Mouse (Mus musculus): ENCODE results near the gene Abhd11.
A peak's percentile ranks its signal among the peaks of the same experiment; 100 is the strongest.
"Not testable (repeated sequence)": the region's sequence is repeated elsewhere in the genome, so short reads cannot be mapped to it uniquely, and the experiment has no call there.

Gene Abhd11

DNA sequence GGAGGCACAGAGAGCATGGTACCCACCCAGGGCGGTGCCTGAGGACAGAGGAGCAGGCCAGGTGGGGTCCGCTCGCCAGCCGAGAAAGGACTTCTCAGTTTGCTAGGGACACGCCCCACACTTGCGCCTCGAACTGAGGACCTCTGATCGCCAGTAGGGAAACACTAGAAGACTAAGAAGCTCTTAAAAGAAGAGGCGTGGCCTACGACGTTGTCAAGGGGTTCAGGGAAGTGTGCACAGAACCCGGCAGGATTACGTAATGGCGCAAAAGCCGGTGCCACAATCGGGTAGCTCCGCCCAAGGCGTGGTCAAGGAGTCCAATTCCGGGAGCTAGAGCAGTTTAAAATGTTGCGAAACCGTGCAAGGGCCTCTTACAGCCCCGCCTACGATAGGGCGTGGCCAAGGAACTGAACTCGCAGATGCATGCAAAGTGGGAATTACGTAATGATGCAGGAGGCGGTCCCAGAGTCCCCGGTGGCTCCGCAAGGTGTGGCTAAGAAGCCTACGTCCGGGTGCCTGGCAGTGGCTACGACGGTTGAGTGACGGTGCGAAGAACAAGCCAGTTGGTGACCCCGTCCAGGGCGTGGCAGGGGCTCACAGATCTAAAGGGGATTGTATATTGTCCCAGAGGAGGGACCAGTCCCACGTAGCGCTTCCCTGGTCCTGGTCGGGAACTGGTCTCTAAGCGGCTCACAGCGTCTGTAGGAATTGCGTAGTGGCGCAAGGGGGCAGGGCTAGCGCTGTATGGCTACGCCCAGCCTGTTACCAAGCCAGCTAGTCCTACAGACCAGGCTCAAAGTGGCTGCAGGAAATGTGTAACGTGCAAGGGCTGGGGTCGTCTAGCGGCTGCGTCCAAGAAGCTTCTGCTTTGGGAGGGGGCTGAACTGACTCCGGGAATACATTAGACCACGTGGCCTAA lies at the start of gene Abhd11:
Gene Abhd11, plus strand, starts transcription at position 482 of the 919 bp plus-strand sequence.
- DNase-seq (ENCODE audit: low read depth, low spot score), result peak; percentile 100

DNA sequence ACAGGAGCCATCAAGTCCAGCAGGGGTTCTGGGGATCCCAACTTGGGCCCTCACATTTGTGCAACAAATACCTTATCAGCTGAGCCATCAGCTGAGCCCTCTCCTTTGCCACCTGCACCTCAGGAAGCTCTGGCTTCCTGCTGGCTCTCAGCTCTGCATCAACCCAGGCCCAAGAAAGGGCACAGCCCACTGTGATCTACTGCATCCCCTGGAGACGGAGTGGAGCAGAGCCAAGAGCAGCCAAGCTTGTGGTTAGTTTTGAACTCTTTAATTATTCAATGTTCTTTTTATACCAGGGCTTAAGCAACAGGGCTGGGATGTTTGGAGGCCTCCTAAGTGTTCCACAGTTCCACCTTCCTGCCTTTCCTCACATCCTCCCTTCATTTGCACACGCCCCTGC lies 48.5 kb upstream of the Abhd11 start:
- no peak for DNase-seq (ENCODE audit: low read depth, low spot score)

DNA sequence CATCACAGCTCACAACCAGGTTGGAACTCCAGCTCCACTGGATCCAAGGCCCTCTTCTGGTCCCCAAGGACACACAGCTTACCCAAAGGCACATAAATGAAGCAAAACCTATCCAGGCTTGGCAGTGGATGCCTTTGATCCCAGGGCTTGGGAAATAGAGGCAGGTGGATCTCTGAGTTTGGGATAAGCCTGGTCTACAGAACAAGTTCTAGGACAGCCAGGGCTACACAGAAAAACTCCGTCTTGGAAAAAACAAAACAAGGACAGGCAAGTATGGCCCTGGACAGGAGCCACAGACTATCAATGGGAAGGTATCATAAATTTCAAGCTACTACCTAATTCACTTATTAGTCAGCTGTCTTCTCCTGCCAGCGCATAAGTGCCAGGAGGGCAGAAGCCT lies 47.4 kb upstream of the Abhd11 start:
- DNase-seq (ENCODE audit: low read depth, low spot score), result no peak

DNA sequence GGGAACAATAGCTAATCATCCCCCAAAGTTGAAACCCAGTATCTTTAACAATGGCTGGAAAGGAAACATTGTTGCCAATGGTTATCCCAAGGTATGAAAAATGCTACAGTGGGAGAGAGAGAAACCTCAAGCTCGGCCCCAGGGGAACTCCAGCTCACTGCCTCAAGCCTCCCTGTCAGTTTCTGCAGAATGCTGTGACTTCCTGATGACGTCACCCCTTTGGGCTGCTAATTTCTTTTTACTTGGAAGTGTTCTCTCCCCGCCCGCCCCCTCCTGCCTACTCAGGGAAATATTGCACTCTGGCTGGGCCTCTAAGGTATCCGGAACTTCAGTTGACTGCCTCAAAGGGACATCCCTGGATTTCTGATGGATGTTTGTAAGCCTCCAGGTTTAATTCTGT lies 45.4 kb upstream of the Abhd11 start:
- no peak for DNase-seq (ENCODE audit: low read depth, low spot score)

DNA sequence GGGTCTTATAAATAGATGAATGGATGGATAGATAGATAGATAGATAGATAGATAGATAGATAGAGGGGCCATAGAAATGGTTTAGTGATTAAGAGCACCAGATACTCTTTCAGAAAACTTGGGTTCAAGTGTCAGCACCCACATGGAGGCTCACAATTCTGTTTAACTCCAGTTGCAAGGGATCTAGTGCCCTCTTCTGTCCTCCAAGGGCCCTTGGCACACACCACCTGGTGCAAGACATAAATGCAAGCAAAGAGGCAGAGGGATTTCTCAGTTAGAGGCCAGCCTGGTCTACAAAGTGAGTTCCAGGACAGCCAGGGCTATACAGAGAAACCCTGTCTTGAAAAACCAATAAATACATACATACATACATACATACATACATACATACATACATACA lies 44.3 kb upstream of the Abhd11 start:
- not testable (repeated sequence) for DNase-seq (ENCODE audit: low read depth, low spot score)

DNA sequence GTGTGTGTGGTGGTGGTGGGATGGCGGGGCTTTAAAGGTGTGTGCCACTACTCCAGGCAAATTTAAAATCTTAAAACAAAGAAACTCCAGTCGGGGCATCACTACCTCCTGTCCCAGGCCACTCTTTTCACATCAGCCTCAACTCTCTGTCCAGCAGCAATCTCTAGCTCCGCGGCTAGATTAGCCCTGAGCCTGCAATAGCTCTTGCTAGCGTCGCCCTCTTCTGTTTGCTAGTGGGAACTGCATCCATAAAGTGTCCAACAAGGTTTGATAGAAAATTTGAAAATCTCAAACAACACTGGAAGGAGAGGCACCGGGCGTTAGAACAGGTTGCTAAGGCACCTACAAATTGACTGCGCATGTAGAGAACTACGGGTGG lies 43.5 kb upstream of the Abhd11 start:
- peak; percentile 84 for DNase-seq (ENCODE audit: low read depth, low spot score)

DNA sequence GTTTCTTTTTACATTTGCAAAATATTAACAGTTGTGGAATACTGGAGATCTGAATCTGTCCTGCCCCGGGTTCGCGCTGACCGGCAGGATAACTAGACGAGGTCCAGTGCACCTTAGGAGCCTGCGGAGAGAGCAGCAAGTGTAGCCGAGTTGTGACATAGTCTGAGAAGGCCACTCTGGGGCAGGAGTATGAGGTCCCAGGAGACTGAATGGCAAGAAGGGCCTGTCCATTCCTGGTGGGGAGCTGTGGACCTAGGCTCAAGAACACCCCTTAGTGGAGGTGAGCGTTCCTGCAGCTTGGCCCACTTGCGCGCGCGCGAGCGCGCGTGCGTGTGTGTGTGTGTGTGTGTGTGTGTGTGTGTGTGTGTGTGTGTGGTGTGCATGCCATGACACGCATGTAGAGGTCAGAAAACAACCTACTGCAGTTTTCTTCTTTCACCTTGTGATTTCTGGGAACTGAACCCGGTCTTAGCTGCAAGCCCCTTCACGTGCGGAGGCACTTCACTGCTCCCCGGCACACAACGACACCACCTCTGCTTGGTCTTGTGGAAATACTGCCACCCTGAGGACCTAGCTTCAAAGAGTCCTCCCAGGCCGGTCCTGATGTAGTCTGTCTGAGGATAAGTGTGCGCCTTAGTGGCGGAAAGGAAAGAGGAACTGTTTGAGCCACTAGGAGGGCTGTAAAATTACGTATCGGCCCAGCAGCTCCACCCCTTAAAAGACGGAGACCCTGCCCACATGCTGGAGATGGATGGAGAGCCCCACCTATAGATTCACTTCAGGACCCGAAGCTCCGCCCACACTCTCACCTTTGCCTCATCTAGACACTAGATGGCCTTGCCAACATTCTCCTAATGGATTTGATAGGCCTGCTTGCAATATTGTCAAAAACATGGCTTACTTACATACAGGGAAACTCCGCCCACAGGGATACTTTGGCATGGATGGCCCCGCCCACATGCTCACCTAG lies 42.8 kb upstream of the Abhd11 start:
- DNase-seq (ENCODE audit: low read depth, low spot score), result peak; percentile 51

DNA sequence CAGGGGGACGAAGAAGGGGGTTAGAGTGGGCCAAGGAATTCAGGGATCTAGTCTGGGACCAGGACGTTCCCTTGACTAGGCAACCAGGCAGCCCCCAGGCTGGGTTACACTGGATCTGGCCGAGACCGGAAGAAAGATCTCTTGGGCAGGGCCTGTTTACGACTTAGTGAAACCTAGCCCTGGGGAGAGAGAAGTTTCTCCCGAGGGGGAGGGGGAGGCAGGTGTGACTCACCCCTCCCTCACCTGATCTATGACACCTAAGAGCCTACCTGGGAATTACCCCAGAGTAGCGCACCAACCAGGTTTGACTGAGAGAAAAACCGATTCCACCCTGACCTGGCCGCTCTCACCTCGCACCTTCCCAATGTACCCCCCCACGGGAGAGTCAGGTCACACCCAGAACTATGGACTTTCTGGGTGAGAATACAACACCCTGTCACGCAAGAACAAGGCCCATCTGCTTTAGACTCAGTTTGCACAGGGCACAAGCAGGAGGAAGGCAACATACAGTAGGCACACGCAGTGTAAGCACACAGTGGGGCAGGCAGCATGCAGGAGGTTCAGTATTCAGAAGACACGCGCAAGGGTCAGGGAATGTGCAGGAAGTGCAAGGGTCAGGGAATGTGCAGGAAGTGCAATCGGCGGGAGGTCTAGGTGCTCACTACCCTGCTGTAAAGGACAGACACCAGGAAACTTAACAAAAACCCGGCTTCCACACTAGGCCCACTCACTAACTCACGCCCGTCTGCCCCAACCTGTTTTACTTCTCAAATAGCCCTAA lies 41.6 kb upstream of the Abhd11 start:
- DNase-seq (ENCODE audit: low read depth, low spot score), result no peak

DNA sequence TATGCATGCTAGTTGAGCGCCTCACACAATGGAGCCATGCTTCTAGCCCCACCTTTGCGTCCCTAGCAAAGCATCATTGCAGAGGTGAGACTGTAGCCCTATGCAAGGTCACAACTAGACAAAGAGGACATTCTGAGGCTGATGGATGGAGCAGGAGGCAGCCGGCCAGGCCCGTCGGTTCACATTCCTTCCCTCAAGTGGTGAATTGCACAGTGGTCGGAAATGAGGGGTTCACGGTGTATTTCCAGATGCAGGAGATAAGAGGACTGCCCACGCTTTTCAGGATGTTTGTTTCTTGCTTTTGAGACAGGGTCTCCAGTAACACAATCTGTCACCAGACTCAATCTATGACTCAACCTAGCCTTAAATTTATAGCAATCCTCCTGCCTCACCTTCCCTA lies 38.3 kb upstream of the Abhd11 start:
- DNase-seq (ENCODE audit: low read depth, low spot score), result no peak

DNA sequence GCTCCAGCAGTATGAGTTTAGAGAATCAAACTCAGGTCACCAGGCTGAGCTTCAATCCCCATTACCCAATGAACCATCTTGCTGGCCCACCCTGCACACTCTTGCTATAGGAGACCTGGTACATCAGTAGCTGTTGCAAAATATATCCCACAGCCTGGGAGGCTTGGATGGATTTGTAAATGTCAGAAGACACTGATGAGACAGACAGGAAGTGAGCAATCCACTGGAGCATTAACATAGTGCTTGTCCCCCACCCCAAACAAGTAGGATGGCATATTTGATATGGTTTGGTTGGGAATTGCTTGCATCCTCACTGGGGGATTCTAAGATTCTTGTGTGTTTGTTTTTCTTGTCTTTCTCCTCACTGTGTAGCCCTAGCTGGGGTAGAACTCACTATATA lies 35.9 kb upstream of the Abhd11 start:
- DNase-seq (ENCODE audit: low read depth, low spot score), result no peak

DNA sequence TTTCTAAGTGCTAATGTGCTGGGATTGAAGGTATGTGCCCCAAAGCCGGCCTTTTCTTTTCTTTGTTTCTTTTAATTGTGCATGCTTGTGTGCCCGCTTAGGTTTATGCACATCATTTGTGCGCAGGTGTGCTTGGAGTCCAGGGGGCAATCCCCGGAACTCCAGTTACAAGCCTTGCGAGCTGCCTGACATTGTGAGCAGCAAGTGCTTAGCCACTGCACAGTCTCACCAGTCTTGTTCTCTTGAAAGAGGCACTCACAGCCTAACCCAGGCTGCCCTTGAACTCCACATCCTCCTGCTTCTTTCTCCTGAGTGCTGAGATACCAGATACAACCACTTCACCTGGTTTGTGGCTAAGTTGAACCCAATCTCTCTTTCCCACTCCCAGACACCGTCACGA lies 35.4 kb upstream of the Abhd11 start:
- no peak for DNase-seq (ENCODE audit: low read depth, low spot score)

DNA sequence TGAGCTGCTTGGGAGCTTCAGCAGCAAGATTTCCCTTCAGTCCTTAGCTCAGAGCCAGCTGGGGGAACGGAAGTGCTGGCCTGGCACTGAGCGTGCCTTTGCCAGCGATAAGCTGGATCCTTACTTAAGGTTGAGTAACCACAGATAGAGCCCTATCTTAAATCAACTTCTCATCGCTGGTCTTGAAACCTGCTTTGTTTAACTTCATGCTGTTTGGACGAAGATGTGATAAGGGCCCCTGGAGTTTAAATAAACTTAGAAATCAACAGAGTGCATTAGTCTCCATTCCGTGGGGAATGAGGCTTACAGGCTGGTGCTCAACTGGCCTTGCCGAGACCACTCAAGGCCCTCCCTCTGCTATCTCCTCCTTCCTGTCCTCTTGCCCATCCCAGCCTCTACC lies 34.7 kb upstream of the Abhd11 start:
- no peak for DNase-seq (ENCODE audit: low read depth, low spot score)

DNA sequence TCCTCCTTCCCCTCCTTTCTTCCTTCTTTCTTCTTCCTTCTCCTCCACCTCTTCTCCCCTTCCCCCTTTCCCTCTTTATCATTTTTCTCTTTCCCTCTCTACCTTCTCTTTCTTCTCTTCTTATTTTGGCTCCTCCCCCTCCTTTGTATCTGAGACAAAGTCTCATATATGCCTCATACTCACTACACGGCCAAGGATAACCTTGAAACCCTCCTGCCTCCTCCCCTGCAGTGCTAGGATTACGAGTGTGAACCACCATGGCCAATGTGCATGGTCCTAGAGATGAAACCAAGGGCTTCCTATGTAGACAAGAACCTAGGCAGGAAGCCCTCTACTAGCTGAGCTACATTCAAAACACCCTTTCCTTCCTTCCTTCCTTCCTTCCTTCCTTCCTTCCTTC lies 34.0 kb upstream of the Abhd11 start:
- no peak for DNase-seq (ENCODE audit: low read depth, low spot score)

DNA sequence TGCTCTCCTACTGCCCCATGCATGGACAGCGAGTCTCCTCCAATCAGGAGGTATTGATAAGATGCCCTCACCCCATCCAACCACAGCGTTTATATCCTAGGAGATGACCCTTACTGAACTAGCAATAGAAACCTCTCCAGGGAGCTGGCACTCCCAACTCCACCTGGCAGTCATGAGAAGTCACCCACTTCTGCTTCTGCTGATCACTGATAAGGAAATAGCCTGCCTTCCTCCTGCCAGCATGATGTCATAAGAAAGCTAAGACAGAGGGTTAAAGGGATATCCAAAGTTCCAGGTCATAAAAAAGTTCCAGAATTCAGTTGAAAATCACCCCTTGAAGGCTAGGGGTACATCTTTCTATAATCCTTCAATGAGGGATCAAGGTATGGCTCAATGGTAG lies 32.8 kb upstream of the Abhd11 start:
- no peak for DNase-seq (ENCODE audit: low read depth, low spot score)

DNA sequence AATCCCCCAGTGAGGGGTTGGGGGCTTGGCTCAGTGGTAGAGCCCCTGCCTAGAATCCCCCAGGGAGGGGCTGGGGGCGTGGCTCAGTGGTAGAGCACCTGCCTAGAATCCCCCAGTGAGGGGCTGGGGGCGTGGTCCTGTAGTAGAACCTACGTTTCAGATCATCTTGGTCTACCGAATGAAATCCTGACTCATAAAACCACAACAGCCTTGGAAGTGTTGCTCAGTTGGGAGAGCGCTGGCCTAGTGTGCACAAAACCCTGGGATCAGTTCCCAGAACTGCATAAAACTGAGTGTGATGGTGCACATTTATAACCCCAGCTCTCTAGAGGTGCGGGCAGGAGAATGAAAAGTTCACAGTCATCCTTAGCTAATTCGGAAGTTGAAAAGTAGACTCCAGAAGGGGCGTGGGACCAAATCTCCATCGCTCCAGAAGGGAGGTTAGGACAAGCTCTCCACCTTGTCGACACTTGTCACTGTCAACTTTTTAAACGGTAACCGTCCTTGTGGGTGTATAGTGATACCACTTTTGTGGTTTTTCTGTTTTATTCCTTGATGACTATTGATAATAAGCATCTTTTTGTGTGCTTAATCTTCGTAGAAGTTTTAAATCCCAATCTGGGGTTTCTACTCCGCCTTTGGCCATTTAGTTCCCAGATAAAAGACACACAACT lies 32.2 kb upstream of the Abhd11 start:
- DNase-seq (ENCODE audit: low read depth, low spot score), result no peak

DNA sequence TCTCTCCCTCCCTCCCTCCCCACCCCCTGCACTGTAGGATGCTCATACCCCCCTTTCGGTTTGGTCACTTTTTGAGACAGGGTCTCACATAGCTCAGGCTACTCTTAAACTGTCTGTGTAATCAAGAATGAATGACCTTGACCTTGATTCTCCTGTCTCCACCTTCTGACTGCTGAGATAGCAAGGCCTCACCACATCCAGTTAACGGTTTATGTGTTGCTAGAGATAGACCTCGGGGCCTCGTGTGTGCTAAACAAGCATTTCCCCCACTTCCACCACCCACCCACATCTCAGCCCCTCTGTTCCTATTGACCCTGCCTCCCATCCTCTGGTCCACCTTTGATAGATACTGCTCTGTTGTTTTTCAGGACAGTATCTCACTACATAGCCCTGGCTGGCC lies 31.1 kb upstream of the Abhd11 start:
- no peak for DNase-seq (ENCODE audit: low read depth, low spot score)

DNA sequence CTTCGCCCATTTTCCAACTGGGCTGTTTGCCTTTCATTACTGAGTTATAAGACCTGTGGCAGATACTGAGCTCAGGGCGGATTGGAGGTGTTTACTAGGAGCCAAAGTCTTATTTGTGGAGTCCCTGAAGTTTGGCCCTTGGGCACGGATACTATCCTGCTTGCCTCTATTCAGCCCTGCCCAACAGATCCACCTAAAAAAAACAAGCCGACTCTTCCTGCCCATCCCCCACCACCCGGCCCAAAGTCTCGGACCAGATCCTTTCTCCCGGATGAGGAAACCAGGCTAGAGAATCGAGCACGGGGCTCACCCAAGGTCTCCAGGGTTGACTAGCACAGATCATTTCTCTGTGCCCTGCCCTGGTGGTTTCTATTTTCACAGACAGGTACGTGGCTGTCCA lies 27.8 kb upstream of the Abhd11 start:
- no peak for DNase-seq (ENCODE audit: low read depth, low spot score)

DNA sequence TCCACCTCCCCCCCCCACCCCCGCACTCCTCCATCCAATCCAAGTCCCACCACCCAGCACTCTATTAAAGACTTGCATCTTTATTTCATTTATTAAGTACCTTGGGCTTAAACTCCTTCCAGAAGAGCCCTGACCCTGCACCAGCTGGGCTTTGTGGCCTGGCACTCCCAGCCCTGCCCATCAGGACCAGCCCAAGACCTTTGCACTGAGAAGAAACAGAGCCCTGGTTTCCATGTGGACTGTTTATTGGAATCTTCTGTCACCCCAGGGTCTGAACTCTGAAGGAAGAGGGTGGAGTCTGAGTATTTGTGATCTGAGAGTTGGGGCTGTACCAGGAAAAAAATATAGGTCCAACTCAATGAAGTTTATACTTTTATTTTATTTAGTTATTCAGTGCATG lies 25.8 kb upstream of the Abhd11 start:
- no peak for DNase-seq (ENCODE audit: low read depth, low spot score)

DNA sequence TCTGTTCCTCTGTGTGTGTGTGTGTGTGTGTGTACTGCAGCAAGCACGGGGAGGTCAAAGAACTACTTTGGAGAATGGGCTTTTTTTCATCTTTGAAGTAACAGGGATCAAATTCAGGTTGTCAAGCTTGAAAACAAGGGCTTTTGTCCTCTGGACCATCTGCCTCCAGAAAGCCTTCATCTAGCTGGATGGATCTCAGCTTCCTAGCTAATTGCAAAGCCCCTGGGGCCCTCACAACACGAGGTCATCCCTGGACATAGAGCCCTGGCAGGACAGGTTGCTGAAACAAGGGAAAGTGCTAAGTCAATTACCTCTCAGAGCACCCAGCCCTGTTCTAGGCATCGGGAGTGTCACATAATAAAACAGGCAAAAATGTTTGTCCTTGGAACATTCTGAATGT lies 25.2 kb upstream of the Abhd11 start:
- no peak for DNase-seq (ENCODE audit: low read depth, low spot score)

DNA sequence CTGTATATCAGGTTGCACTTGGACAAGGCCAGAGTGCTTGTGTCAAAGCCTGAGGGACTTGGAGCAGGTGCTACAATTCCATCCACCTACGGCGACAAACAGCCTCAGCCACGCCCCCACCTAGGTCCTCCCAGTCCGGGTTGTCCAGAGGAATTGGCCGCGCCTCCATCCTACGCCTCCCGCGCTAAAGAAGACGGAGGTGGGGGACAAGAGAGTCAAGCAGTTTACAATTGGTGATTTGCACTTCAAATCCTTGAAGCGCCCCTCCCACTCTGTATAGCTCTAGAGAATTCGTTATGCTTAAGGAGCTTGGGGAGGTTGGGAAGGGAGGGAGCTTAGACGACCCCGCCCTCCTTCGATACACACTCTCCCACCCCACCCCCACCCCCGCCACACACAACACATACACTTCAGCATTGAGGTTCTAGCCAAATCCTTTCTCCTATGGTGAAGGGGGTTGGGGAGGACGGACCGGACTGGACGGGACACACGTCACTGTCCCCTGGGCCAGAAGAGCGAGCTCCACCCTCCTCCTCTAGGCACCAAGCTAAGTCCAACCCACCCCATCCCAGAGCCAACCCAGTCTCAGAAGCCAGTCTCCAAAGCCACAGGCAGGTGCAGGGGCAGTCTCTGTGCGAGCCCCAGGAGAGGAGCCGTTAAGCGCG lies 23.2 kb upstream of the Abhd11 start, which contains the start of gene Cldn3:
Gene Cldn3, plus strand, starts transcription at position 582 of the 665 bp plus-strand sequence.
- DNase-seq (ENCODE audit: low read depth, low spot score), result no peak

Data from forelimb bud, embryonic 11.5 days (tissue).